Mouse (Mus musculus) heart, embryonic 13.5 days (tissue): ENCODE results near the gene Ptar1. TPM values are rescaled to one million over a fixed set of nuclear protein-coding genes. Genes with fewer than 3 reads are reported as not detected.
"Not testable (repeated sequence)": the region's sequence is repeated elsewhere in the genome, so short reads cannot be mapped to it uniquely, and the experiment has no call there.

Source experiments
- ATAC-seq: fragments of 200-750 bp; cut with Nextera tagmentation; 2 replicates; pipeline ENCODE4 v1.8.0; 2017; ENCODE audit warnings: moderate TSS enrichment; ENCODE audit not compliant: insufficient number of reproducible peaks, low FRiP score, low TSS enrichment; ENCODE audit errors: extremely low read depth
- H3K27ac ChIP-seq: fragments of 300-500 bp; sonication (generic); replicated peaks from 2 replicates; pipeline ENCODE4 v1.5.1; 2015; ENCODE audit warnings: moderate library complexity, mild to moderate bottlenecking, inconsistent platforms
- H3K27me3 ChIP-seq: fragments of 300-500 bp; sonication (generic); replicated peaks from 2 replicates; pipeline ENCODE4 v1.6.1; 2015; ENCODE audit warnings: mild to moderate bottlenecking, inconsistent platforms
- H3K36me3 ChIP-seq: fragments of 300-500 bp; sonication (generic); 2 replicates; pipeline ENCODE4 v1.6.1; 2015; ENCODE audit warnings: mild to moderate bottlenecking, inconsistent platforms
- H3K4me1 ChIP-seq: fragments of 300-500 bp; sonication (generic); 2 replicates; pipeline ENCODE4 v1.6.1; 2015; ENCODE audit warnings: inconsistent platforms
- H3K4me2 ChIP-seq: fragments of 300-500 bp; sonication (generic); 2 replicates; pipeline ENCODE4 v1.6.1; 2015; ENCODE audit warnings: inconsistent platforms, mild to moderate bottlenecking, moderate library complexity
- H3K4me3 ChIP-seq: fragments of 300-500 bp; sonication (generic); 2 replicates; pipeline ENCODE4 v1.5.1; 2015; ENCODE audit warnings: moderate library complexity, mild to moderate bottlenecking, inconsistent platforms
- H3K9ac ChIP-seq: fragments of 300-500 bp; sonication (generic); 2 replicates; pipeline ENCODE4 v1.6.1; 2015; ENCODE audit warnings: inconsistent platforms, mild to moderate bottlenecking, moderate library complexity
- H3K9me3 ChIP-seq: fragments of 300-500 bp; sonication (generic); 2 replicates; pipeline ENCODE4 v1.6.1; 2016; ENCODE audit warnings: inconsistent platforms
- WGBS: fragments of 180-500 bp; shearing (Covaris S2); methylation state at CpG from one replicate; pipeline ENCODE4 v1.1.7; 2015; ENCODE audit warnings: mixed read lengths; 5-methylcytosine and 5-hydroxymethylcytosine counted together
- polyA plus RNA-seq: library from polyadenylated mRNA; unstranded; fragments of >200 nt; fragmentation: Nextera tagmentation; extraction: Ambion mirVana; gene quantifications from 2 replicates; pipeline ENCODE4 v1.2.1, GENCODE M21; 2015

Gene Ptar1
- polyA plus RNA-seq, 1 experiment from 2014 or later, result 4.1 TPM

GRCm38 (mm10) chr19:23675656-23676055 lies 11.6 kb upstream of the Ptar1 start:
- 86% methylated on average over 8 of the region's 8 CpGs for WGBS
- not testable (repeated sequence) for H3K9ac ChIP-seq, H3K4me1 ChIP-seq, ATAC-seq, H3K4me3 ChIP-seq, H3K27me3 ChIP-seq, H3K36me3 ChIP-seq, H3K4me2 ChIP-seq, H3K27ac ChIP-seq, H3K9me3 ChIP-seq

- Histone ChIP-seq H3K36me3 (no peaks in the 10 kb centered on the region), H3K4me1 (peaks cover 13% of the 10 kb centered on the region), H3K4me2 (peak overlapping the region; percentile 78), H3K9me3 (no peaks in the 10 kb centered on the region), H3K27me3 (no peaks in the 10 kb centered on the region), H3K27ac (peak overlapping the region; percentile 93), H3K4me3 (peak overlapping the region; percentile 86), H3K9ac (peak overlapping the region; percentile 94)
- ATAC-seq, result peak; percentile 32; the same call in 1 of the 2 replicates
- 2% methylated on average over 14 of the region's 14 CpGs for WGBS
Observed at GRCm38 (mm10) chr19:23686962-23687295, 300 bp upstream of the Ptar1 start.

GRCm38 (mm10) chr19:23688421-23688946 lies 1.3 kb downstream of the Ptar1 start:
- Histone ChIP-seq H3K9me3 (no peaks in the 10 kb centered on the region), H3K9ac (peak overlapping the region; percentile 94)

DNA sequence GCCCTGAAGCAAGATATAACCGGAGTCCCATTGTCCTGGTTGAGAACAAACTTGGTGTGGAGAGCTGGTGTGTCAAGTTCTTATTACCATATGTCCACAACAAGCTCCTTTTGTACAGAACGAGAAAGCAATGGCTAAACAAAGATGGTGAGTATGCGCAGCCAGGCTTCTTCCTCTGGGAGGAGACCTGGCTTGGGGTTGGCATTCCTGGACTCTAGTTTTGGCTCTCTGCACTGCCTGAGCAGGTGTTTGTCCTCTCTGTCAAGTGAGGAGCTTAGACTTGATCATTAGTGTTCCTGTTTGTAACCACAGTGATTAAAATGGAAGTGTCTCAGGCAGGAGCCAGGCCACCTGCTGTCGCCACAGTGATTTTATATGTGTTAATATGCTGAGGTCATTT lies 7.1 kb downstream of the Ptar1 start:
- H3K27ac ChIP-seq, result no peak overlapping the region
- H3K9ac ChIP-seq, result no peak overlapping the region
- no peaks in the 10 kb centered on the region for H3K27me3 ChIP-seq
- H3K4me2 ChIP-seq, result no peak overlapping the region
- no peak overlapping the region for H3K4me3 ChIP-seq
- peaks cover 49% of the 10 kb centered on the region for H3K36me3 ChIP-seq
- H3K9me3 ChIP-seq, result no peaks in the 10 kb centered on the region
- no peak for ATAC-seq
- H3K4me1 ChIP-seq, result peaks cover 18% of the 10 kb centered on the region; the same call in 1 of the 2 replicates
- 80% methylated on average over 4 of the region's 4 CpGs for WGBS

More at GRCm38 (mm10) chr19:23688421-23688946, 1.3 kb downstream of the Ptar1 start:
- H3K27ac ChIP-seq, result peak overlapping the region; percentile 50; the same call in 1 of the 2 replicates
- peaks cover 17% of the 10 kb centered on the region for H3K4me1 ChIP-seq
- peak overlapping the region; percentile 86 for H3K4me3 ChIP-seq
- ATAC-seq, result no peak
- H3K36me3 ChIP-seq, result no peaks in the 10 kb centered on the region
- no peaks in the 10 kb centered on the region for H3K27me3 ChIP-seq
- WGBS, result 25% methylated on average over 4 of the region's 4 CpGs
- peak overlapping the region; percentile 78 for H3K4me2 ChIP-seq

DNA sequence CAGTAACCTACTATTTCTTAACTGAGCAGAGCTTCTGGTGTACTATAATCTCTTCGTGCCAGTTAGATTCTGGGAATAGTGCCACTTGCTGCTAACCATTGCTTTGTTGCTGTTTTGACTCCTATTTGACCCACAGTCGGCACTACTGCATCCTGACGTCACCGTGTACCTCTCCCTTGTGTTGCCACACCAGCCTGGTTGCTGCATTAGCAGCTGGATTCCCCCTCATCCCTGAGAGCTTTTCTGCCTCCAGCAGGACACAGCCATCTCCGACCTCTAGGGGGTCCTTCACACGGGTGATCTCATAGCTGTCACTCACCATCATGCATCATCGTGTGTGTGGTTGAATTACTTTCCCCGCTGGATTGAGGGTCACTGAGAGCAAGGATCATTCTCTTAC lies 10.6 kb downstream of the Ptar1 start:
- Histone ChIP-seq H3K9ac (no peak overlapping the region), H3K27ac (no peak overlapping the region), H3K9me3 (no peaks in the 10 kb centered on the region), H3K4me2 (no peak overlapping the region), H3K4me3 (no peak overlapping the region), H3K4me1 (peaks cover 15% of the 10 kb centered on the region), H3K27me3 (no peaks in the 10 kb centered on the region), H3K36me3 (peaks cover 68% of the 10 kb centered on the region)
- 75% methylated on average over 8 of the region's 8 CpGs for WGBS
- no peak for ATAC-seq

DNA sequence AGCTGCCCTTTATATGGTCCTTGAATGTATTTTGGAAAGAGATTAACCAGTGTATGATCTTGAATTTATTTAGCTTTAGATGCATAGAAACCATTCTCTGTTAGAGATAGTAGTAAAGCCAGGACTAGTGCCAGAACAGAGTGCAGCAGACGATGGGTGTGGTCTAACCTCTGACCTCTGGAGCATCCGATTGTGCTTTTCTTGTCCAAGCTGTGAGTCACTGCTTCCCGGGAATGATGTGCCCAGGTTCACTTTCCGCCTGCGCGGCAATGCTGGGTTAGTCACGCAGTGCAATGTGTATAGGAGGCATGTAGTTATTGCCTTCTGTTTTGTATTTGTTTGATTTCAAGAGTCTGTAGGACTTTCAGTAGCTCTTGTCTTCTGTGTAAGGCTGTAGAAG lies 11.1 kb downstream of the Ptar1 start:
- H3K27ac ChIP-seq, result no peak overlapping the region
- H3K4me1 ChIP-seq, result peaks cover 15% of the 10 kb centered on the region
- H3K4me2 ChIP-seq, result no peak overlapping the region
- no peak overlapping the region for H3K9ac ChIP-seq
- peaks cover 73% of the 10 kb centered on the region for H3K36me3 ChIP-seq
- ATAC-seq, result no peak
- H3K27me3 ChIP-seq, result no peaks in the 10 kb centered on the region
- no peaks in the 10 kb centered on the region for H3K9me3 ChIP-seq
- 79% methylated on average over 7 of the region's 7 CpGs for WGBS
- no peak overlapping the region for H3K4me3 ChIP-seq

DNA sequence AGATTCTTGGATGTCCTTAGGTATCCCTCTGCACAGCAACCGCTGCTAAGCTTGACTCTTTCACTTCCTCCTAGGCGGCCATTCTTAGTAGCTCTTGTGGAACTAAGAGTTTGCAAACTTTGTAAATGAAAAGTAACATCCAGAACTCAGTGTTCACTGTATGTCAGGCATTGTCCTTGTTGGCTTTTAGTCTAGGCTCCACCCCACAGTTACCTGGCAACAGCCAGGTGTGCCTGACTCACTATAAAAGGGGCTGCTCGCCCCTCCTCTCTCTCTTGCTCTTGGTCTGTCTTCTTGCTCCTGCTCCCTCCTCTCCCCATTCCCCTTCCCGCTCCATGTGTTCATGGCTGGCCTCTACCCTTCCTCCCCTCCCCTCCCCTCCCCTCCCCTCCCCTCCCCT lies 11.9 kb downstream of the Ptar1 start:
- no peaks in the 10 kb centered on the region for H3K9me3 ChIP-seq
- no peak overlapping the region for H3K27ac ChIP-seq
- no peak for ATAC-seq
- no peak overlapping the region for H3K4me3 ChIP-seq
- no peaks in the 10 kb centered on the region for H3K27me3 ChIP-seq
- H3K36me3 ChIP-seq, result peaks cover 77% of the 10 kb centered on the region
- H3K9ac ChIP-seq, result no peak overlapping the region
- no peak overlapping the region for H3K4me2 ChIP-seq
- H3K4me1 ChIP-seq, result peaks cover 12% of the 10 kb centered on the region; the same call in 1 of the 2 replicates
- 81% methylated on average over 4 of the region's 4 CpGs for WGBS

DNA sequence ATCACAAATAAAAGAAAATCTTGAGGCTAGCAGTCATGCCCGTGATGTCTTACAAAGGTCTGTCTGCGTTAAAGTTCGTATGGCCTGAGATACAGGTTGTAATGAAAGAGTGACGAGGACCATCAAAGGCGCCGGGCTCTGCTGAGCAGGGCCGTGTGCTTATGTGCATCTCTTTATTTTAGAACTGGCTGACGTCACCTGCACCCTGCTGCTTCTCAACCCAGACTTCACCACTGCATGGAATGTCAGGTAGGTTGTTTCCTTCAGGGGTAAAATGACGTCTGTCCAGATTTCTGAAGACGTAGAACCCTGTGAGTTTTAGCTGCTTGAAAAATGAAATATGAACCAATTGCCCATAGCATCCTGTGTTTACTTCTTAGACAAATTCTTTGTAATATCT lies 15.7 kb downstream of the Ptar1 start:
- Histone ChIP-seq H3K9me3 (no peaks in the 10 kb centered on the region), H3K9ac (no peak overlapping the region), H3K4me2 (no peak overlapping the region), H3K4me1 (peaks cover 9% of the 10 kb centered on the region; the same call in 1 of the 2 replicates), H3K27me3 (no peaks in the 10 kb centered on the region), H3K4me3 (no peak overlapping the region), H3K36me3 (peaks cover 70% of the 10 kb centered on the region), H3K27ac (no peak overlapping the region)
- ATAC-seq, result no peak
- 83% methylated on average over 10 of the region's 10 CpGs for WGBS

DNA sequence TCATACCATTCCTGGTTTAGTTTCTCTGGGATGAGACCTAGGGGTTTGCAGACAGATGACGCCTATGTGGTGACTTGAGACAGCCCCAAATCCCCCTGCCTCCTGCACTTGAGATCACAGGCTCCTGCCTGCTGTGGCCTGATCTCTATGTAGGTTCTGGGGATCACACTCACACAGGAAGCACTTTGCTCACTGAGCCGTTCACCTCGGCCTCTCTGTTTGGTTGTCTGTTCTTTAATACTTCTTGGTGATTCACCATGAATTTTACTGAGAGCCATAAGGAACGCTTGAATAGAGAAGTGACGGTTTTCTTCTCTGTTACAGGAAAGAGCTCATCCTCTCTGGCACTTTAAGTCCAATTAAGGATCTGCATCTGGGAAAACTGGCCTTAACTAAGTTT lies 18.2 kb downstream of the Ptar1 start:
- Histone ChIP-seq H3K9me3 (no peaks in the 10 kb centered on the region), H3K27me3 (no peaks in the 10 kb centered on the region), H3K4me2 (no peak overlapping the region), H3K4me3 (no peak overlapping the region), H3K4me1 (peaks cover 6% of the 10 kb centered on the region; the same call in 1 of the 2 replicates), H3K36me3 (peaks cover 73% of the 10 kb centered on the region), H3K27ac (no peak overlapping the region), H3K9ac (no peak overlapping the region)
- 82% methylated on average over 5 of the region's 5 CpGs for WGBS
- ATAC-seq, result no peak

DNA sequence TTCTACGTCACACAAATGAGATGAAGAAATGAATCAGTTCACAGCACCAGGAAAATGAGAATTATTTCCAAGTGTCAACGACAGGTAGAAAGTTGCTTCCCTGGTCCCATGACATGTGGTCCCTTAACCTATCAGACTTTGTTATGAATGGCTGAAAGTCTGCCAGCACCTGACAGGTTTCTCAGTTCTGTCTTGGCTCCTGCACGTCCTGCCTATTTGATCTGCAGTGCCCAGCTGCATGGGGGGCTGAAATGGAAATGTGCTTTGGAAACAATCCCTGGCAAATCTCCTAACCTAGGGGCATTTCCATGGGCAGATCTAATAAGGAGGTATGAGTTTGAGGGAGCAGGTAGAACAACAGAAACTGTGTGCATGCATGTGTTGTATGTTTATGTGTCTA lies 59.3 kb downstream of the Ptar1 start:
- H3K4me3 ChIP-seq, result no peak overlapping the region
- H3K9me3 ChIP-seq, result no peaks in the 10 kb centered on the region
- no peak for ATAC-seq
- no peaks in the 10 kb centered on the region for H3K36me3 ChIP-seq
- no peak overlapping the region for H3K4me2 ChIP-seq
- H3K27me3 ChIP-seq, result no peaks in the 10 kb centered on the region
- 72% methylated on average over 3 of the region's 3 CpGs for WGBS
- no peak overlapping the region for H3K9ac ChIP-seq
- H3K4me1 ChIP-seq, result no peaks in the 10 kb centered on the region
- no peak overlapping the region for H3K27ac ChIP-seq

DNA sequence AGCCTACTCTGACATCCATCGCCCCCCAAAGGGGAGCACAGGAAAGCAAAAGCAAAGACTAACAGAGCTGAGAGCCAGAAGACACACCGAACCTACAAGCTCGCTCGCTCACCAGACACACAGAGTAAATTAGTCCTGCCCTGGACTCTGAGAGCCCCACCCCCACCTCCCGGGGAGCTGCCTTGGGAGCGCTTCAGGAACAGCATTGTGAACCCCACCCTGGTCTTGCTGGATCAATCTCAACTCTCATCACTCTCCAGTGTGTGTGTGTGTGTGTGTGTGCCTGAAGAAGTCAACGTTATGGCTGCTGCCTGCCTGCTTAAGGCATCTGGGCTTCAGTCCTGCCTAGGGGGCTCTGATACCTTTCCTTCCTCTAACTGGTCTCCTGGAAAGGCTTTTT lies 69.8 kb downstream of the Ptar1 start:
- H3K4me2 ChIP-seq, result peak overlapping the region; percentile 50
- H3K27me3 ChIP-seq, result peaks cover 26% of the 10 kb centered on the region
- WGBS, result 16% methylated on average over 7 of the region's 7 CpGs
- H3K9me3 ChIP-seq, result 0 out of 2 replicates have a peak, but pooled peaks cover 5% of the 10 kb centered on the region
- H3K27ac ChIP-seq, result no peak overlapping the region
- no peak overlapping the region; the same call in 1 of the 2 replicates for H3K9ac ChIP-seq
- H3K4me3 ChIP-seq, result 0 out of 2 replicates have a peak overlapping the region, but pooled peaks have one; percentile 14
- peaks cover 14% of the 10 kb centered on the region for H3K4me1 ChIP-seq
- ATAC-seq, result no peak
- no peaks in the 10 kb centered on the region for H3K36me3 ChIP-seq

GRCm38 (mm10) chr19:23757961-23758553 lies 70.8 kb downstream of the Ptar1 start:
- peak overlapping the region; percentile 69 for H3K27ac ChIP-seq
- H3K9ac ChIP-seq, result peak overlapping the region; percentile 88
- 0 out of 2 replicates have a peak, but pooled peaks cover 5% of the 10 kb centered on the region for H3K9me3 ChIP-seq
- WGBS, result 2% methylated on average over 40 of the region's 40 CpGs
- no peaks in the 10 kb centered on the region for H3K36me3 ChIP-seq
- peak; percentile 48; the same call in 1 of the 2 replicates for ATAC-seq
- peaks cover 30% of the 10 kb centered on the region for H3K27me3 ChIP-seq
- H3K4me3 ChIP-seq, result peak overlapping the region; percentile 79
- H3K4me2 ChIP-seq, result peak overlapping the region; percentile 91
- H3K4me1 ChIP-seq, result peaks cover 14% of the 10 kb centered on the region
